Mouse (Mus musculus) kidney, postnatal 36 days (tissue): ENCODE measurements around the gene Fbxl8.

Source experiments
- DNase-seq, 2 experiments: peaks; one replicate each; pipeline ENCODE4 v3.0.0; 2021 to 2022; ENCODE audit warnings: mixed read lengths in 2 of 2

Fbxl8 gene

DNA sequence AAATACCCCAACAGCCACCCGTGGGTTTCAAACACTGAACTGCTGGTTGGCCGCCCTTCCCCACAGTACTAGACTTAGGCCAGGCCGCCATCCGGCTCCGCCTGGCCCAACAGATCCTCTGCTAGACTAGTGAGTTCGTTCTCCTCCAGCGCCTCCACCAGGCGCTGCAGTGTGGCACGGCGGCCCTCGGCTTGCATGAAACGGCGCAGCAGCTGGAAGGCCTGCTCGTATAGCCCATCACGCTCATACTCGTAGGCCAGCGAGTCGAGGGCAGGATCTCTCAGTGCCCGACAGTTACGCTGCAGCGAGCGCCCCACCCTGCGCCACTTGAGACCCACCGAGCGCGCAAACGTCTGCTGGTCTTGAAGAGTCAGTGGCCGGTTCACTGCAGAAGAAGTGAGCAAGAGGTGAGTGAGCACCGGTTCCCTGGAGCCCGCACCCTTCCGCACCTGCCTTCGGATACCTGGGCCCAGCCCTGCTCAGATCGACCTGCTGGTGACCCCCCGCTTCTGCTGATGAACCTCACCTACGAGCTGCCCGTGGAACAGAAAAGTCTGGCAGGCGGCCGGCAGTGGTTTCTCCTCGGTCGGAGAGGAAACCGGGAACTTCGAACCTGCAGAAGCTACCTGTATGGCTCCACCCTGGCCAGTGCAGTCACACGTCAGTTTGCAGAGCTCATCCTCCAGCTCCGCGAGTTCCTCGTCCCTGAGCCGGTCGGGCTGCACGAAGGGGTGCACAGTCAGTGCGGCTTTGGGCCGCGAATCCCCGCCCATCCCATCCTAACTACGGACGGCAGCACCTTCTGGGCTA, 5.3 kb upstream of the Fbxl8 start:
- DNase-seq, result peak in 1 of 2 experiments; percentile 32

DNA sequence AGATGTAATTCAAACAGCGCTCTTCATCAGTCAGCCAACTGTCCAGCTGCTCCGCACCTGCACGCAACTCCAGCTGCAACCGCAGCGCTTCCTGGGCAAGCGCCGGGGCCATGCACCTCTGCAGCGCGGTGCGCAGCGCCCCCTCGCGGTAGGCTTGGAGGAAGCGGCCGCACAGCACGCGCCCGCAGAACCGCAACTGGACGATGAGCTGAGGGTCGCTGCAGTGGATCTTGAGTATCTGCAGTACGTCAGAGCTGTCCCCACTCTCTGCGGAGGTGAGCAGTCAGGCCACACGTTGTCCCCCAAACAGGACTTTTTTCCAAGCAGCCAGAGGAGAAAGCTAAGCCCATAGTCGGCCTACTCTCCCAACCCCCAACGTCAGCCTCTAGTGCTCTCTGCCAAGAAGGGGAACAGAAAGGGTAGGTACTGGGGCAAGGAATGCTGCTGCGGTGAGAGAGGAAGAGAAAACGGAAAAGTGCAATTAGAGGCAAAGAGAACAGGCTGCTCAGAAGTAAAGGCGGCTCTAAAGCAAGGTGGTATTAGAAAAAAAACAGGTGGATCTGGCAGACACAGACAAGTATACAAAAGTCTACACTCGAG, 4.6 kb upstream of the Fbxl8 start:
- peak; percentile 58 to 89 for DNase-seq

DNA sequence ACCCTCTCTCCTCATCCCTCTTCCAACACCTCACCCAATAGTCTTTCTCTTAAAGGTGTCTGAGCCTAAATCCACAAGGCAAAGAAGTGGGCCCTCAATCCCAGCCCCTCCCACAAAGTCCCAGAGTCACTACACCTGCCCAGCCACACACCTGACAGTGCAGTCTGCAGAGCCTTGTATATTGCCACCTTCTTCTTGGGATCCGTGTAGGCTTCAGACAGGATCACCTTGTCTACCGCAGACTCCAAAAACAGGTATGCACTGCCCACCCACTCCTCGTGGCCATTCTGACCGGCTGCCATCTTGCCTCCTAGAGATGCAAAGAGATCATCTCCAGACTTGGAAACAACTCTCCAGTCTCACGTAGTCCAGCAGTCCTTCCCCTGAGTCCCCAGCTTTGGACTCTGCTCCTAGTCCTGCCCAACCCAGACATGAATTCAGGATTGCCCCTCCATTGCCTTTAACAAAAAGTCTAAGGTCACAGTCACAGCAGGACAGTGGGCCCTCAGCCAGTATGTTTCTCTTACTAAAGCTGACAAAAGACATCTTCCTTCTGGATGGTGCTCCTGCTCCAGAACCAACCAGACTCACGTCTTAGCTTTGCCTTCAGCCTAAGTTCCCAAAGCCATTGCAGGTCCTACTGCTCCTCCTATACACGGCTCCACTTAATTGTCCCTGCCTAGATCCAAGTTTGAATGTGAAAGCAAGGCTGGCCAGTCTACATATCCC, 3.9 kb upstream of the Fbxl8 start:
- DNase-seq, result no peak

DNA sequence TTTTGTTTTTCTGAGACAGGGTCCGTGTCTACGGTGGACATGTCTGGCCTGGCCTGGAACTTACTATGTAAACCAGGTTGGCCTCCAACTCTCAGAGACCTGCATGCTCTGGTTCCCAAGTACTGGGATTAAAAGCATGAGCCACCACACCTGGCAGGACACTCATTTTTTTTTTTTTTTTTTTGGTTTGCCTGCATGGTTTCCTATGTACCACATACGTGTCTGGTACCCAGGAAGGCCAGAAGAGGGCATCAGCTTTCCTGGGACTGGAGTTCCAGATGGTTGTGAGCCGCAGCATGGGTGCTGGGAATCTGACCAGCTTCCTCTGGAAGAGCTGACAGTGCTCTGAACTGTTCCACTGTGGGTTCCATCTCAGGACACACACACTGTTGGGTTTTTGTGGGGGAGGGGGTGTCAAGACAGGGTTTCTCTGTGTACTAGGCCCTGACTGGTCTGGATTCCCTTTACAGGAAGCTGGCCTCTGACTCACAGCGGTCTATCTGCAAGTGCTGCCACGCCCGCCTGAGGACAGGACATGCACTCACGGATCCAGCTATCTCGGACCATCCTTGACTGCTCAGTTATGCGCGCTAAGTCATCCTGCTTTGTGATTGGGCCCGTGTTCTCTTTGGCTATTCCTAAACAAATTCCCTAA, 3.0 kb upstream of the Fbxl8 start:
- no peak for DNase-seq

DNA sequence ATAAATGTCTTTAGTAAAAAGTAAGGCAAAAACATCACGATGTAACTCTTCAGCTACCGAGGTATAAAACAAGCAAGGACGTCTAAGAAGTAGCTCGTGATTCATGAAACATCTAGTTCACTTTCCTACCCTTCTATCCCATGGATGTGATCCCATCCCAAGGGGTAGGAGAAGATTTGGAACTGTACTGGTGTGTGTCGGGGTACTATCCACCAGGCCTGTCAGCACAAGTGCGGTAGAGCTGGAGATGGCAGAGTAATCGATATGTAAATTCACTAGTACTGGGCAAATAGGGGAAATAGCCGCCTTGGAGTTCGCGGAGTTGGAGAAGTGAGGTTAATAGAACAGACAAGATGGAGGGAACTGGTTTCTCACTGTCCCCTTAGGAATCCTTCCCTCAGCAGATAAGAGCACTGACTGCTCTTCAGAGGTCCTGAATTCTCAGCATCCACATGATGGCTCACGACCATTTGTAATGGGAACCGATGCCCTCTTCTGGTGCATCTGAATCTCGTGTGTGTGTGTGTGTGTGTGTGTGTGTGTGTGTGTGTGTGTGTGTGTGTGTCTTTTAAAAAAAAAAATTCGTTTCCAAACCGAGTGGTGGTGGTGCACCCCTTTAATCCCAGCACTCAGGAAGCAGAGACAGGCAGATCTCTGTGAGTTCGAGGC, 1.1 kb upstream of the Fbxl8 start:
- no peak for DNase-seq

DNA sequence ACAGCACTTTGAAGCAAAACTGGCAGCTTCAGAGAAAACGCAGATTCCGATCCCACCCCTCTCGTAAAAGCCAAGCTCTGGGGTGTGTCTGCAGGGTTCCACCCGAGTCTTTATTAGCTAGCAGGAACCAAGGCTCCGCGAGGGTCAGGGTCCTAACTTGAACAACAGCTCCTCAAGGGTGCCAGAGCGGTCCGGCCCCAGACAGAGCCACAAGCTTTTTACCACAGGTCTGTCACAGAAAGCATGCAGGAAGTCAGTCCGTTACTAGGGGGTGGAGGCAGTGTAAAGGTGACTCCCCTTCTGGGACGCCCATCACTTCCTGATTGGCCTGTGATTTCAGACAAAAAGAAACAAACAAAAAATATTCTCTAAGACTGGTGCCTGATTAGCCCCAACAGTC, 680 bp downstream of the Fbxl8 start:
- DNase-seq, result peak; percentile 42 to 48

DNA sequence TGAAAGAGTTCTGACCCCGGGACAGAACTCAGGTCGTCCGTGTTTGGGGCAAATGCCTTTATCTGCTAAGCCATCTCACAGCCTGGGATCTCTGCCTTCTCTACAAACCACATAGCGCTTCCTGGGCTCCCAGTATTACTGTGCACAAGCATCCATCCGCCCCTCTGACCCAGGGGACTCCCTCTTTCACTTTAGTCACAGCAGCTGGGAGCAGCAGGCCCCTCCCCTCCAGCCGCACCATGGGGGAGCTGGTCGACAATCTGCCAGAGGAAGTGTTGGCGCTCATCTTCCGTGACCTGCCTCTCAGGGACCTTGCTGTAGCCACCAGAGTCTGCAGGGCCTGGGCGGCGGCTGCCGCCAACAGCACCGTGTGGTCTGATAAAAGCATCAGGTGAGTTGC, 2.3 kb downstream of the Fbxl8 start:
- DNase-seq, result no peak

DNA sequence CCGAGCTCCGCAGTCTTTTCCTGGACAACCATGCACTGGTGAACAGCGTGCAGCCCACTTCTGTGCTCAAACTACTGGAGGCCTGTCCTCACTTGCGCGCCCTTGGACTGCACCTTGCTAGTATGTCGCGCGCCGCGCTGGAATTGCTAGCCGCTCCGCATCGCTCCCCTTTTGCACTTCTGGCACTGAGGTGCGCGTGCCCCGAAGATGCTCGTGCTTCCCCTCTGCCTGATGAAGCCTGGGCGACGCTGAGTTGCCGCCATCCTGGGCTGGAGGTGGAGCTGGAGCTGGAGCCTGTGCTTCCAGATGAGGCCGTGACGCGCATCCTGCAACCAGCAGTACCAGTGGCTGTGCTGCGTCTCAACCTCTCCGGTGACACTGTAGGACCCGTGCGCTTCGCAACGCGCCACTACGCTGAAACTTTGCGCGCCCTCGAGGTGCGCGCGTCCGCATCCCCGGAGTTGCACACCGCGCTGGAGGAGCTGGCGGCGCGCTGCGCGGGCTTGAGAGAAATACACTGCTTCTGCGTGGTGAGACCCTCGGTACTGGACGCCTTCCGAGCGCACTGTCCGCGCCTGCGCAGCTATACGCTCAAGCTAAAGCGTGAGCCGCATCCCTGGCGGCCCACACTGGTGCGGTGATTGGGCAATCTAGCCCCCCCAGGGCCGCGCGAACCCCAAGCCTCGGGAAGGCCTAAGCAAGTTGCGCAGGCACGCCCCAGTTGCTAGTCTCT, 4.1 kb downstream of the Fbxl8 start:
- DNase-seq, result peak in 1 of 2 experiments; percentile 43

DNA sequence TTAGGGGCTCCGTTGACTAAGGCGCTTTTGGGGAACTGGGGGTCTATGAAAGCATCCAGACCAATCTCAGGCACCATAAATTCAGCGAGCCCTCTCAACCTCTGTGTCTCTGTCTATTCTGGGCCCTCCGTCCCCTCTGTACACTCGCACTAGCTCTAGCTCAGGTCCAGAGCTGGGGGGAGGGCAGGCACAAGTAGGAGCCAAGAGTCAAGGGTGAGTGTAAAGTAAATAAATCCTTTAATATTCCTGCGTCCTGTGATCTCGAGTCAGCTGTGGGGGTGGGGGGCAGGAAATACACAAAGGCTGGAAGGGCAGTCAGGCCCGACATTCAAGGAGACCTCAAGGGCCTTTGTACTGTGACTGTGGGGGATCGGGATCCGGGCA, 4.6 kb downstream of the Fbxl8 start:
- DNase-seq, result peak; percentile 38 to 56

DNA sequence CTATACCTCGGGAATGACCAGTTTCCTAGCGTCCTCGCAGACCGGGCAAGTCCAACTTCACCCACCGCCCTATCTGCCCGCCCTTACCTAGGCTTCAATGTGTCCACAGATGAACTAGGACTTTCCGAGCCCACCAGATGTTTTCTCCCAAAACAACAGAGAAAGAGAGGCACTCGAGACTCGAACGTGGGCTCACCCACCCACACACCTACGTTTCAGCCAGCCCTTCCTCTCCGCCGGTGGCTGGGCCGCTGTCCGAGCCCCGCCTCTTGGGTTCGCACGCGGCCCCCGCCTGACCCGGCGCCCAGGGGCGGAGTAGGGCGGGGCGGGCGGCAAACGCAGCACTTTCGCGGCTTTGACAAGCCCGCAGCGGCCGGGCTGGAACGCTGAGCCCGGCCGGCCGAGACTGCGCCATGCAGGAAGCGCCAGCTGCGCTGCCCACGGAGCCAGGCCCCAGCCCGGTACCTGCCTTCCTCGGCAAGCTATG, 5.1 kb downstream of the Fbxl8 start, which contains the start of gene Hsf4:
Gene Hsf4, plus strand, starts transcription at position 341 of the 487 bp plus-strand sequence.
- DNase-seq, result peak; percentile 77 to 88

DNA sequence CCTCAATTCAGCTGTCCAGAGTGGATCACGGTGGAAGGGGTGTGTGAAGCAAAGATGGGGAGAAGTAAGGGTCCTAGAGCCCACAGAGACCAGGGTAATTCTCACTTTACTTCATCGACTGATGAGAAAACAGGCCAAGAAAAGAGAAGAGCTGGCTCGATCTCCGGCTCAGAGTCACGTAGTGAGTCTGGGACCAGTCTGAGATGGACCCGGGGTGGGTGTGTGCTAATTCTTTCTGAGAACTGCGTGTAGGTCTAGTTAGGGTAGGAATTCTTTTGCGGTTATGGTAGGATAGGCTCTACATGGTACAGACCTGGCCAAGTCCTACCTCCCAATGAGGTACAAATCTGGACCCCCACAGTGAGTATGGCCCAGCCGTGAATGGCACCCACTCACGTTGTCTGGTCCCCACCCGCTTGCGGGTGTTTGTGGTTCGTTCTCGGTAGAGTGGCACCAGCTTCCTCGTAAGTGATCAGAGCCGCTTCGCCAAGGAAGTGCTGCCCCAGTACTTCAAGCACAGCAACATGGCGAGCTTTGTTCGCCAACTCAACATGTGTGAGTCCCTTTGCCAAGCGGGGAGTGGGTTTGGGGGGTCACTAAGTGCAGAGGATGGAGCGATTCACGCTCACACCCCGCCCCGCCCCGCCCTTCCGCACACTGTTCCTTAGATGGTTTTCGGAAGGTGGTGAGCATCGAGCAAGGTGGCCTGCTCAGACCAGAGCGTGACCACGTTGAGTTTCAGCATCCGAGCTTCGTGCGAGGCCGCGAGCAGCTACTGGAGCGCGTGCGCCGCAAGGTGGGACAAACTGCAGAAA, 5.9 kb downstream of the Fbxl8 start:
- DNase-seq, result no peak

DNA sequence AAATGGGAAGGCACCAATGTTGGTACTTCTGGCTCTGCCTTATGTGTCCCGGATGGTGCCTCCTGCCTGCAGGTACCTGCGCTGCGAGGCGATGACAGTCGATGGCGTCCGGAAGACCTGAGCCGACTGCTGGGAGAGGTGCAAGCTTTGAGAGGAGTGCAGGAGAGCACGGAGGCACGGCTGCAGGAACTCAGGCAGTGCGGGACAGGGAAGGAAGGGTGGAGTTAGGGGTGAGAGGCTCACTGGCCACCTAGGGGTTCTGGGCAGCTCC, 6.4 kb downstream of the Fbxl8 start:
- DNase-seq, result no peak

DNA sequence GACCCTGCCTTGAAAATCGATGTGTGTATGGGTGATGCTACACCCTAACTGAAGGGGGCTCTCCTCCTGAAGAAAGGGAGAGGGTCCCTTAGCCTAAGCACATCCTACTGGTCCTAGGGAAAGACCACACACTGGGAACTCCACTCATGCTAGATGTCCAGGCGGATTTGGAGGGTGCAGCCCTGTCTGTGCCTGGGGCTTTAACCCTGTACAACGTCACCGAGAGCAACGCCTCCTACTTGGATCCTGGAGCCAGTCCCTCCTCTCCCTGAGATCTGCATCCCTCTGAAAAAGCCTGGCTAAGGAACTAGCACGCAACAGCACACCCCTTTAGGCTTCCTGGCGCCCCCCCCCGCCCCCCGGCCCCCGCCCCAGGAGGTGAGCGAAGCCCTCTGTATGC, 10.9 kb downstream of the Fbxl8 start:
- DNase-seq, result no peak

DNA sequence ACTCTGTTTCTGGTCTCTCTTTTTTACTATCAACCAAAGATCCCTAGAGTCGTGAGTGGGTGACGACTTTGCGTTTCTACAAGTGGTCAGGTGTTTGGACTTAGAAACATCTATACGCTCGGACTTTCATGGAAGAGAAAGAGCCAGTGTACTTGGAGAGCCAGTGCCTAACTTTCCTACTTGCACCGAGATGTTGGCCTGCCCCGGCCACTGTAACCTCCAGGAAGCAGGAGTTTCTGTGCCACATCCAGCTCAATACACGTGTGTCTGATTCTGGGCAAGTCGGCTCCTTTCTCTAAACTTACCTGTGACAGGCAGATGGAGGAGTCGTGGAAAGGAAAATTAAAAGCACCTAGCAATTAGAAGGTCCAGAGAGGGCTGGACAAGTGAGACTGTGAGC, 11.4 kb downstream of the Fbxl8 start, which contains the start of gene Nol3:
Gene Nol3, plus strand, starts transcription at position 301 of the 400 bp plus-strand sequence.
- DNase-seq, result no peak

DNA sequence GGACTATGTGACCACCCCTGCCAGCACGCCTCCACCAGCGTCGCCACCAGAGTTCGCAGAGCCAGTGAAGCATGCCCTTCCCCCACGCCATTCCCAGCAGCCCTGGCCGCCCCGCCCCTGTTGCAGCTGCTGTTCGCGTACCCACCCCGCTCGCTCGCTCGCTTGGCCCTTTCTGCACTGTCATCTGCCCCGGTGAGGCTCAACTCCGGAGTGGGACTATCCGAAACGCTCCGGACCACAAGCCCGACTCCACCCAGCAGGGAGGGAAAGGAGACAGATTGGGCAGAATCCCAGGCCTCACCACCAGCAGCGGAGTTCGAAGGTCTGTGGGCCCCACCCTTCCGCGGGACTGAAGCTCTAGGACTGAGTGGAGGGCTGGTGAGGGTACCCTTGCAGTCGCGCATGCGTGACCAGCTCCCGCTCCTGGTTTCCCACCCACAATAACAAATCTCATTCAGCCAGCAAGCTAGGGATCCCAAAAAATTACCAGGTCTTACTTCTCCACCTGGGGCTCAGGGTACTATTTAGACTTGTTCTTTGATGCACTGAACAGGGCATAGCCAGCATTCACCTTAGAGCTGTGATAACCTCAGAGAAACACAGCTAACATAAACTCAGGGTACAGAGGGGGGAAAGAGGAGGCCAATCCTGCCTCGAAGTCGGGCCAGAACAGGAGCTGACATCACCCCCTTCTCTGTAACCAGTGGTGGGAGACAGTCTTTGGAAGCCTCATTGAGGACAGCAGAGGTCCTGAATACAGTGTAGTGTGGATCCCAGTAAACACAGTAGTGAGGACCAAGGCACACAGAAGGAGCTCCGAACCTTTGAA, 12.1 kb downstream of the Fbxl8 start:
- DNase-seq, result peak; percentile 51 to 79

DNA sequence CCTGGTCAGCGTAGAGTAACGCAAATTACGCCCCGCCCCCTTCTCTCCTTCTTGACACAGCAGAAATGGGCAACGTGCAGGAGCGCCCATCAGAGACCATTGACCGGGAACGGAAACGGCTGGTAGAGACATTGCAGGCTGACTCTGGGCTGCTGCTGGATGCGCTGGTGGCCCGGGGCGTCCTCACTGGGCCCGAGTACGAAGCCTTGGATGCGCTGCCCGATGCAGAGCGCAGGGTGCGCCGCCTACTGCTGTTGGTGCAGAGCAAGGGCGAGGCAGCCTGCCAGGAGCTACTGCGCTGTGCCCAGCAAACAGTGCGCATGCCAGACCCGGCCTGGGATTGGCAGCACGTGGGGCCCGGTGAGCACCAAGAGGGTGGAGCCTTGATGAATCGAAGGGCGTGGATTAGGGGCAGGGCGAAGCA, 14.5 kb downstream of the Fbxl8 start:
- DNase-seq, result peak; percentile 91 to 95

DNA sequence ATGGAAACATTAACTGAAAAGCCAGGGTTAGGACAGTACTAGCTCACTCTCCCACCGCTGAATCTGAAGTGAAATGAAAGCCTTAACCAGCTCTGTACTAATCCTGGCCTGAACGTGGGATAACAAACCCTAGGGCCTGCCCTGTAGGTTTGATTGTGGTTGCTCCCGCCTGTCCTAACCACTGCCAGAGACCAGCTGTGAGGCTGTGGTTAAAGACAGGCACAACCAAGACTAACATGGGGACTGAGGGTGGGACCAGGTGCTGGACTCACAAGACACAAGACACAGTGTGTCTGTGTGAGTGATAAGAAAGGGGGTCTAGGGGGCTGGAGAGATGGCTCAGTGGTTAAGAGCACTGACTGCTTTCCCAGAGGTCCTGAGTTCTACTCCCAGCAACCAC, 16.1 kb downstream of the Fbxl8 start:
- DNase-seq, result no peak

DNA sequence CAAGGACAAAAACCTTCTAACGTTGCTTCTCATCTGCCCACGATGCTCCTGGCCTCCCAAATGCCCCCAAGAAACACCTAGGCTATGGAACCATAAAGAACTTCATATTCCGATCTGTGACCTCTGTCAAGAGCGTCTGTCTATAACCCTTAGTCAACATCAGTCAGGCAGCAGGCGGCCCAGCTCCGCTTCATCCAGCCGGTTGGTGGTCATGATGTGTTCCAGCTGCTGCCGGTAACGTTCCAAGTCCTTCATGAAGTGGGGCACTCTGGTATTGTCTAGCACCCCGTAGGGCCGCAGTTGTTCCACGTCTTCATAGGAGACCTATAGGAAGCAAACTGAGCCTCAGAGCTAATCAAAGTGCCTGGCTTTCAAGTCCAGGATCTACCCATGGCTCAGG, 17.4 kb downstream of the Fbxl8 start:
- no peak for DNase-seq

DNA sequence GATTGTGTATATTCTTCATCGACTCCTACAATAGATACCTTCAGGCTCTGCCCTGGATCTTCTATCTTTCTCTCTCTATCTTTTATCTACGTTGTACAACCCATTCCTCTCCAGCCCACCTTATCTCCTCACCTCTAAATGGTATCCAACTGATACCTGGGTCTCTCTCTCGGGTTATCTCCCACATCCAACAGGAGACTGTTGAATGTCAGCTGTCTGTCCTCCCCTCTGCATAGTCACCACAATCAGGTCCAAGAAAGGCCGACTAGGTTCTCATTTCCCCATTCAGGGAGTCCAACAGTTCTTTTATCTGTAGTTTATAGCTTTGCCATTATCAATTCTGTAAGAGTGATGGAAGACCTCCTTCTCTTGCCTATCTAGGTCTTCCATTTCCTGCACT, 17.8 kb downstream of the Fbxl8 start:
- DNase-seq, result no peak

DNA sequence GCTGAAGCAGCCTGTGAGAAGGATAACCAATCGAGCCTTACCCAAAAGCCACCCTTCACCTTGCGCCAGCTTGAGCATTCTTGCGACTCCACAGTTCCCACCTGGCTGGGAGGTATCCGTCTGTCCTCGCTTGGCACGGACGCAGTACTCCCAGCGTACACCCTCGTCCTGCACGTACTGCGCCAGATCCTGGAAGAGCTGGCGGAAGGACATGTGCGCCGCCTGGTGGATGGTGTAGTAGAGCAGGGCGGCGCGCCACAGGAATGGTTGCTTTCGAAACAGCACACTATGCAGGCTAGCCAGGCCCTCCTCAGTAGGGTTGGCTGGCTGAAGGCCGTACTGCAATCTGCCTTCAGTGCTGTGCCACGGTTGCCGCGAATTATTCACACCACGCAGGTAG, 18.6 kb downstream of the Fbxl8 start:
- peak; percentile 32 to 79 for DNase-seq
